Mouse (Mus musculus): ENCODE measurements around the gene Ubxn11. TPM values are rescaled to one million over a fixed set of nuclear protein-coding genes. Genes with fewer than 3 reads are reported as not detected.

The Ubxn11 gene
- 0.82 and 2.1 TPM in 2 replicates for polyA plus RNA-seq (2012; rRNA removed)

DNA sequence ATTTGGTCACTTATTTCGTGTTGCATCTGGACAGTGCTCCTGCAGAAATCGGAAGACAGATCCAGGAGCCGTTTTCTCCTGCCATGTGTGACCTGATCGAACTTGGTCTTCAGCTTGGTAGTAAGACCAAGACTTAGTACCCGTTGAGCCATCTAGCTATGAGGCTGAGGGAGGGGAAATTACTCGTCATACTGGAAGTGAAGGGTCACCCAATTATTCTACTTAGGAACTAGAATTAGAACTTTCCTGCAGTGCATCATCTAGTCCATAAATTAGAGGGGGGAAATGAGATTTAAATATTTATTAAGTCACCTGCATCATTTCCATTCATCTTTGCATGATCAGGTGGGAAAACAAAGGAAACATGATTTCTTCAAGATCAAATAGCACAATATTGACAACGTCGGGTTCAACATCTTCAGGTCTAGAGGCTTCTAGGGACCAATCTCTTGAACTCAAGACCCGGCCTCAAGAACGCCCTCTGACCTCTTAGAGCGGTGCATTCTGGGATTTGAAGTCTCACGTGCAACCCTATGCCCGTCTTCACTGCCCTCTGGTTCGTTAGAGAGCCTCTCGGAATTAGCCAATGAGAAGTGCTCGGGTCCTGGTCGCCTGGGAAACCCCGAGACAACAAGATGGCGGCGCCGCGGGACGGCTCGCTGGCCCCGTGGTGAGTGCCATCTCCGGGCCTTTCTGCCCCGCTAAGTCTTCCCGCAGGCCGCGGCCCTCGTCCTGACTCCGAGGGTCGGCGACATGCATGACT, at the start of gene Ubxn11:
Gene Ubxn11, plus strand, starts transcription at position 592 of the 763 bp plus-strand sequence.

DNA sequence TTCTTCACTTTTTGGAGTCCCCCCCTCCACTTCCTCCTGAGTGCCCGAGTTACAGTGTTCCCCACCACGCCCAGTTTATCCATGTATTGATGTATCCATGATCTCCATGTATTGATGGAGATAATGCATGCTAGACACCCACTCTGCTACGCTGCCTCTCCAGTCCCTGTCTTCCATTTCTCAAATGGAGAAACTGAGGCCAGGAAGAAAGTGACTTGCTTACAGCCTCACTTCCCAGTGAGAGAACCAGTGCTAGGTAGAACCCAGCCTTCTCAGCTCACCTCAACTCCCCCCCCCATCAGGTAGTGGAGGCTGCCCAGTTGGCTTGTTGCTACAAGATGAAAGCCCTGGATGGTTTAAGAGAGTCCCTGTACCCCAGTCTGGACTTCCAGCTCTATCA, 48.8 kb upstream of the Ubxn11 start, which contains the start of gene Zfp683:
Gene Zfp683, plus strand, starts transcription at position 301 of the 400 bp plus-strand sequence.

DNA sequence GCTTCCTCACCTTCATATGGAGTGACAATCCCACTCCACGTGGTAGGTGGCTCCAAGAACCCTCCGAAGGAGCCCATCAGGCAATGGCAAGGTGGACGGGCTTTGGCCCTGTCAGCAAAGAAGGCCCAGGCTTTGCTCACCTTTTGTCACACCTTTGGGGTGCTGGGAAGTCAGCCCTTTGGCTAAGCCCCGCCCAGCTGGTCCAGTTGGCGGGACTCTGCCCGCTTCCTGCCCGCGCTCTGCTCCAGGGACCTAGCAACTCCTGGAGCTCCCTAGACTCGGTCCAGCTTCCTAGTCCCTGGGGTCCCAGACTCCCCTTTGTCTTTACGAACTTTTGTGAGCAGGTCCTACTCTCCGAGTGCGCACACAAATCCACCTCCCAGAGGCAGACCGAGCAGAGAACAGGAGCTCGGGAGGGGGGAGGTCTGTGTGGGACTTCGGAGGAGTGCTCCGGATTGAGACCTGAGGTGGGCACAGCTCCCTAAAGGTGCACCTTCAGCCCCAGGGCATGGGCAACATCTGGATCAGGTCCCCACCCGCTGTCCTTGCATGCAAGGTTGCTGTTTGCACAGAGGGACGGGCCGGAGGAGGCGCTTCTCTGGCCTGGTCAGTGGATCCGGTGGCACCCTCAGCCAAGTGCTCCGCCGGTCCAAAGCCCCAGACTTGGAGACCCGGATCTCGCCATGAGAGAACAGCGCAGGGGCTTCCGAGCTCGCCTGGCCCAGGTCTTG, 42.1 kb upstream of the Ubxn11 start, which contains the start of gene Crybg2:
Gene Crybg2, plus strand, starts transcription at position 681 of the 731 bp plus-strand sequence.

DNA sequence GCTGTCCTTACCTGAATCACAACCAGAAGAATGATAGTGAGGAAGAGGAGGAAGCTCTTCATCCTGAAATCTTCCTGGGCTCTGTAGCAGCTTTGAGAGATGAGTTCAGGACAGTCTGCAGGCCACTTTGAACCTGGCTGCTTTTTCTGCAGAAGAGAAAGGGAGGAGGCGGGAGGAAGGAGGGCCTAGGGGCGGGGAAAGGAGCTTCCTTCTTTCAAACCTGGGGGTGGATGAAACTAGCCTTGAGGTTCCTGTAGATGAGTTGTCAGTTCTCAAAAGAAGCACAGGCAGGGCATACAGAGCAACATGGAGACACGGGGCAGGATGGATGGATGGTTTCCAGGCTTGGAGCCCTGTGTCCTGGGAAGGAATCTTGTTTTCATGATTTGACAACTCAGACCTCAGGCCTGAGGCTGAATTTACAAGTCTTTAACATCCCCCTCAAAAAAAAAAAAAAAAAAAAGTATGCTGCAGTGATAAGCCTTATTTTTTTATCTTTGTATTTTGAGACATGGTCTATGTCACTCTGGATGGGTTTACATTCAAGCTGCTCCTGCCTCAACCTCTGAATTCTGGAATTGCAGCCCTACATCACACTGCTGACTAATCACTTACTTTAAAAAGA, 7.3 kb upstream of the Ubxn11 start, which contains the start of gene Cd52:
Gene Cd52, minus strand, starts transcription at position 160 of the 625 bp plus-strand sequence.

DNA sequence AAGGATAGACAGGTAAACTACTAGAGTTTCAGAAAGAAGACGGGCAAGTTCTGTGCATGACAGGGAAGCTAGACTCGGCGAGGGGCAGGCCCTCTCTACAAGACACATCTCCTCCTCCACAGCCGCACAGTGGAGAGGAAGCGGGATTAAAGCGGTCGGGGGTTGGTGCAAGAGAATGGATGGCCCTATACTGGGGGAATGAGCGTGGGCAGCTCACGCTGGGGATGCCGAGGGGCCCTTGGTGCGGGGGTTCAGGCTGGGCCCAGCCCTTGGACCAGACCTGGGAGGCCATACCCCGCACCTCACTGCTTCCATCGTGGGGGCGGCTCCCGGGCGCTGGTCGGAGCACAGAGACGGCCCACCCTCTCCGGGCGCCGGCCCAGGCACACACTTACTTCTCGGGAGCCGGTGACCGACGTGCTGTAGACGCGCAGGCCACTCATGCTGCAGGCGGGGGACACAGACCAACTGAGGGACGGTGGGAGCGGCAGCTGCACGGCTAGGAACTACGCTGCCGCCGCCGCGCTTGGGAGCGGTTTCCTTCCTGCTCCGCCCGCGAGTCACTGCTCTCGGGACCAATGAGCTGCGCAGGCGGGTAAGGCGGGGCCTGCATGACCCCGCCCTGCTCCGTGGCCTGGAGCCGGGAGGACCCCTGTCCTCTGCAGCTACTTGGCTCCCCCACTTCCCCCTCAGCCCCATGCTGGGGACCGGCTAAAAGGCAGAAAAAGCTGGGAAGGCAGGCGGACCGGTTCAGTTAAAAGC, 26.0 kb downstream of the Ubxn11 start, which contains the start of gene Sh3bgrl3:
Gene Sh3bgrl3, minus strand, starts transcription at position 569 of the 762 bp plus-strand sequence.

Other genes with a start within 250 kb of the Ubxn11 start
- 49.6 and 54.9 TPM in 2 replicates for gene Rps6ka1, start 214.8 kb upstream of the Ubxn11 start, polyA plus RNA-seq (2012; rRNA removed)
- gene Hmgn2, start 133.9 kb upstream of the Ubxn11 start, polyA plus RNA-seq (2012; rRNA removed): 2.3 and 3.2 TPM in 2 replicates
- 6.3 and 6.7 TPM in 2 replicates for gene Dhdds, start 101.7 kb upstream of the Ubxn11 start, polyA plus RNA-seq (2012; rRNA removed)
- not detected in 2 replicates for gene Lin28a, start 83.7 kb upstream of the Ubxn11 start, polyA plus RNA-seq (2012; rRNA removed)
- 0.05 and 0.10 TPM in 2 replicates for gene Zfp683, start 48.7 kb upstream of the Ubxn11 start, polyA plus RNA-seq (2012; rRNA removed)
- gene Crybg2, start 41.8 kb upstream of the Ubxn11 start, polyA plus RNA-seq (2012; rRNA removed): 7.5 and 9.4 TPM in 2 replicates
- 4.7 and 8.8 TPM in 2 replicates for gene Cd52, start 7.5 kb upstream of the Ubxn11 start, polyA plus RNA-seq (2012; rRNA removed)
- gene Sh3bgrl3, start 26.2 kb downstream of the Ubxn11 start, polyA plus RNA-seq (2012; rRNA removed): 521 and 785 TPM in 2 replicates
- gene Cep85, start 84.5 kb downstream of the Ubxn11 start, polyA plus RNA-seq (2012; rRNA removed): 17.3 and 19.2 TPM in 2 replicates
- not detected in 2 replicates for gene Gm7534, start 100.4 kb downstream of the Ubxn11 start, polyA plus RNA-seq (2012; rRNA removed)
- 0.21 and 0.29 TPM in 2 replicates for gene Catsper4, start 124.8 kb downstream of the Ubxn11 start, polyA plus RNA-seq (2012; rRNA removed)
- gene Cnksr1, start 135.8 kb downstream of the Ubxn11 start, polyA plus RNA-seq (2012; rRNA removed): 12.0 TPM in 2 replicates
- gene E130218I03Rik, start 141.1 kb downstream of the Ubxn11 start, polyA plus RNA-seq (2012; rRNA removed): not detected in 2 replicates
- gene Zfp593, start 143.0 kb downstream of the Ubxn11 start, polyA plus RNA-seq (2012; rRNA removed): 4.6 and 9.0 TPM in 2 replicates
- 0.14 TPM in 1 of 2 replicates, not detected in the other for gene Gm30191, start 144.4 kb downstream of the Ubxn11 start, polyA plus RNA-seq (2012; rRNA removed)
- gene Grrp1, start 151.5 kb downstream of the Ubxn11 start, polyA plus RNA-seq (2012; rRNA removed): 6.7 and 9.4 TPM in 2 replicates
- gene Pdik1l, start 185.3 kb downstream of the Ubxn11 start, polyA plus RNA-seq (2012; rRNA removed): 0.56 and 0.67 TPM in 2 replicates
- gene Trim63, start 212.6 kb downstream of the Ubxn11 start, polyA plus RNA-seq (2012; rRNA removed): 0.21 and 0.28 TPM in 2 replicates
- gene Slc30a2, start 240.6 kb downstream of the Ubxn11 start, polyA plus RNA-seq (2012; rRNA removed): 0.16 TPM in 1 of 2 replicates, not detected in the other